Mouse (Mus musculus): ENCODE results near the gene Fbxo46.
"Not testable (repeated sequence)": the region's sequence is repeated elsewhere in the genome, so short reads cannot be mapped to it uniquely, and the experiment has no call there.

The Fbxo46 gene

GRCm38 (mm10) chr7:19119631-19120429 is at the start of gene Fbxo46:
Gene Fbxo46, plus strand, starts transcription at chr7:19119859.
- peak; percentile 89 for DNase-seq (ENCODE audit: low spot score in 2 of 2)

- DNase-seq (ENCODE audit: low spot score in 2 of 2) = not testable (repeated sequence)
These were observed 48.6 kb upstream of the Fbxo46 start for GRCm38 (mm10) chr7:19071024-19071423.

DNA sequence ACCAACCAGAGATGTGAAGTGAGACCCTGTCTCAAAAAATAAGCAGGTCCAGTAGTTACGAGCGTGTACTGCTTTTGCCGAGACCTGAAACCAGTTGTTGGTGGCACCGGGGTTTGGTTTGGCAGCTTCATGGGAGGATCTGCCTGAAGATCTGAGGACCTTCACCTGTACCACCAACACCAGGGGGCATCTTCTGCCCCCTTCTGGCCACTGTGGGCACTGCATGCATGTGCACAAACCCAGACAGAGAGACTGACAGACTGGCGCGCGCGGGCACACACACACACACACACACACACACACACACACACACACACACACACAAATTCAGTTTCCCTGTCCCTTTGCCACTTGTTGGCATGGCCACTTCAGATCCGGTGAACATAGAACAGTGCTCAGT is 46.2 kb upstream of the Fbxo46 start:
- no peak for DNase-seq (ENCODE audit: low spot score in 2 of 2)

DNA sequence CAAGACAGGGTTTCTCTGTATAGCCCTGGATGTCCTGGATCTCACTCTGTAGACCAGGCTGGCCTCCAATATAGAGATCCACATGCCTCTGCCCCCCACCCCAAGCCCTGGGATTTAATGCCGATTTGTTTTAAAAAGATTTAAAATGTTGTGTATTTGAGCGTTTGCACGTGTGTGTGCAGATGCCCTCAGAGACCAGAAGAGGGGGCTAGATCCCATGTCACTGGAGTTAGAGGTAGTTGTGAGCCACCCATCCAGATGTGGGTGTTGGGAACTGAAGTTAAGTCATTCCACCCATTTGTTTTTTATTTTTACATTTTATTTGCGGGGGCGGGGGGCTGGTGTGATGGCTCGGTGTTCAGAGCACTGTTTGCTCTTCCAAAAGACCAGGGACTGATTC is 45.2 kb upstream of the Fbxo46 start:
- no peak for DNase-seq (ENCODE audit: low spot score in 2 of 2)

DNA sequence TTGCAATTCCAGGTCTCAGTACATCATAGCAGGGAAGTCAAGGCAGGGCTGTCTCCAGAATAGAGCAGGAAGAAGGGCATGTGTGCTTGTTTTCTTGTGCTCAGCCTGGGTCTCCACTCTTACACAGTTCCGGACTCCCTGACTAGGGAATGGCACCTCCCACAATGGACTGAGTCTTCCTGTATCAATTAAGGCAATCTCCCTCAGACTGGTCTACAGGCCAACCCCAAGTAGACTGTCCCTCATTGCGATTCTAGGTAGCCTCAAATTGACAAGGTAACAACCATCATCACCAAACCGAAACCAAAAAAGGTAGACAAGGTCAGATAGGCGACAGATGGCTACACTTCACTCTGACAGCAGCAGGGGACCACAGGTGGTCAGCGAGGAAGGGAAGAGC is 44.4 kb upstream of the Fbxo46 start:
- no peak for DNase-seq (ENCODE audit: low spot score in 2 of 2)

GRCm38 (mm10) chr7:19075723-19076585 is 43.7 kb upstream of the Fbxo46 start, which contains the start of gene Dmwd:
Gene Dmwd, plus strand, starts transcription at chr7:19076227.
- DNase-seq (ENCODE audit: low spot score in 2 of 2) = peak; percentile 96

DNA sequence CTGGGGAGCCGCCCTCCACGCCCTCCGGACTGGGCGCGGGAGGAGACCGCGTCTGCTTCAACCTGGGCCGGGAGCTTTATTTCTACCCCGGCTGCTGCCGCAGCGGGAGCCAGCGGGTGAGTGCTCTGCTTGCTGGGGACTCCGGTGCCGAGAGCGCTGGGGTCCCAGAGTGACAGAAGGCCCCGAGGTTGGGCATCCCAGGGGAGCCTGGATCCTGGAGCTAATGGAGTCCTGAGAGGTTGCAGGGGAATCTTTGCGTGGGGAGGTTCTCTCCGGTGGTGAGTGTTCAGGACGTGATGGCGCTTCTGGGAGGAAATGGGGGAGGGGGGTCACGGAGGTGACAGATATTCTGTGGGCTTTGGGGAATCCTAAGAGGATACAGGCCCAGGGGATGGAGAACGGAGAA is 43.1 kb upstream of the Fbxo46 start:
- no peak for DNase-seq (ENCODE audit: low spot score in 2 of 2)

GRCm38 (mm10) chr7:19077761-19078160 is 41.9 kb upstream of the Fbxo46 start:
- DNase-seq (ENCODE audit: low spot score in 2 of 2) = no peak

- no peak for DNase-seq (ENCODE audit: low spot score in 2 of 2)
These were observed 40.9 kb upstream of the Fbxo46 start for GRCm38 (mm10) chr7:19078732-19079131.

- no peak for DNase-seq (ENCODE audit: low spot score in 2 of 2)
These were observed 39.2 kb upstream of the Fbxo46 start for GRCm38 (mm10) chr7:19080451-19080950.

DNA sequence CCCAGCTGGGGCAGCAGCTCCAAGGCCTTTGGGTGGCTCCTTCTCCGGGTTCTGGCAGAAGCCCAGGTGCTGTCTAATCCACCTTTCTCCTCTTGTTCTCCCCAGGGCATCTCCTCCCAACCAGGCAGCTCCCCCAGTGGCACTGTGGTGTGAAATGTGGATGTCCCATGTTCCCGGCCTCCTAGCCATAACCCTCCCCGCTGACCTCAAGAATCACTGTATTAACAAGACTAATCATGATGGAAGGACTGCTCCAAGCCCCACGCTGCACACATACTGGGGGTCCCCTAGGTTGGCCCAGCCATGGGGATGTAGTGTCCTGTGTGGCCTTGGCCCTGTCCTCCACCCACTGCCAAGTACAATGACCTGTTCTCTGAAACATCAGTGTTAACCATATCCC is 37.5 kb upstream of the Fbxo46 start:
- no peak for DNase-seq (ENCODE audit: low spot score in 2 of 2)

GRCm38 (mm10) chr7:19083096-19083495 is 36.6 kb upstream of the Fbxo46 start:
- DNase-seq (ENCODE audit: low spot score in 2 of 2) = no peak

GRCm38 (mm10) chr7:19083701-19084100 is 36.0 kb upstream of the Fbxo46 start, which contains the start of gene Dmpk:
Gene Dmpk, plus strand, starts transcription at chr7:19083849.
- no peak for DNase-seq (ENCODE audit: low spot score in 2 of 2)

GRCm38 (mm10) chr7:19084277-19084771 is 35.3 kb upstream of the Fbxo46 start:
- no peak for DNase-seq (ENCODE audit: low spot score in 2 of 2)

DNA sequence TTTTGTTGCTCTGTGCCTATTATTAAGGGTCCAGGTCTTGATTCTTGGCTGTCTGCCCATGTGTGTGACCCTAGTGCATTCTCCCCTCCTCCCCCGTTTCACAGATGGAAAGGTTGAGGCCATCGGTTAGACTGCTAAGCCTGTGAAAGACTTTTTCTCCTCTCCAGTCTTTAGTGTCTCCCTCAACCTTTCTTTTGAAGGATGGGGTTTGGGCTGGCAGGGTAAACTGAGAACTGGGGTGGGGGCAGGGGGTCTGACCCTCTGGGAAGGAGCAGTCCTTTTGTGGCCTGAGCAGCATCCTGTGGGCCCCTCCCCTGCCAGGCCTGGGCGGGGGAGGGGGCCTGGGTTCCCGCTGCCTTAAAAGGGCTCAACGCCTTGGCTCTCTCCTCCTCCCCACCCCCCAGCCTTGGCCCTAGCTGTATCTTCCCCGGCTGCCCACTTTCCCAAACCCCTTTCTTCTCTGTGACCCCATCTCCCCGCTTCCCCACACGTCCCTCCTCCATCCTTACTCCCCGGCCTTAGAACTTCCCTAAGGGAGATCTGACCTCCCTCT is 34.7 kb upstream of the Fbxo46 start:
- no peak for DNase-seq (ENCODE audit: low spot score in 2 of 2)

GRCm38 (mm10) chr7:19085495-19085894 is 34.2 kb upstream of the Fbxo46 start:
- no peak for DNase-seq (ENCODE audit: low spot score in 2 of 2)

GRCm38 (mm10) chr7:19086042-19086441 is 33.6 kb upstream of the Fbxo46 start:
- DNase-seq (ENCODE audit: low spot score in 2 of 2) = no peak

GRCm38 (mm10) chr7:19086760-19087159 is 32.9 kb upstream of the Fbxo46 start:
- no peak for DNase-seq (ENCODE audit: low spot score in 2 of 2)

GRCm38 (mm10) chr7:19088813-19089212 is 30.8 kb upstream of the Fbxo46 start:
- DNase-seq (ENCODE audit: low spot score in 2 of 2) = no peak

- DNase-seq (ENCODE audit: low spot score in 2 of 2) = no peak
These were observed 27.7 kb upstream of the Fbxo46 start for GRCm38 (mm10) chr7:19091913-19092312.

DNA sequence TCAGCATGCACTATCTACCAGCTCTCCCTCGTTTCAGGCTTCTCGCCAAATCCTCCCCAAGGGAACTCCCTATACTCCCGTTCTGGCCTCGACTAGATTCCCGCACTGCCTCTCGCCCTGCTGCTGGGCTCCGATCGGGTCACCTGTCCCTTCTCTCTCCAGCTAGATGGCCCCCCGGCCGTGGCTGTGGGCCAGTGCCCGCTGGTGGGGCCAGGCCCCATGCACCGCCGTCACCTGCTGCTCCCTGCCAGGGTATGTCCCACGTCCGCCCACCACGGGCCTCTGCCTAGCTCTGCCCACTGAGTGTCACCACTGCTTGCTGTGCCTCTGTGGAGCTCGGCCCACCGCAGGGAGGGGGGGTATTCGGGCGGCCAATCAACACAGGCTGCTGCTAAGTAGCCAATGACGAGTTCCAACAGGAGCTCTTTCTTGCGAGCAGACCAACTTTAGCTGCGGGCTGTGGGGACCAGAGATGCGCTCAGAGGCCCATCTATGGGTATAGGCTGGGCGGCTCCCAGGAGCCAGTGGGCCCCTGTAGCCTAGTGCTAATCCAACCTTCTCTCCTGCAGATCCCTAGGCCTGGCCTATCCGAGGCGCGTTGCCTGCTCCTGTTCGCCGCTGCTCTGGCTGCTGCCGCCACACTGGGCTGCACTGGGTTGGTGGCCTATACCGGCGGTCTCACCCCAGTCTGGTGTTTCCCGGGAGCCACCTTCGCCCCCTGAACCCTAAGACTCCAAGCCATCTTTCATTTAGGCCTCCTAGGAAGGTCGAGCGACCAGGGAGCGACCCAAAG is 27.1 kb upstream of the Fbxo46 start:
- DNase-seq (ENCODE audit: low spot score in 2 of 2) = peak in 1 of 2 experiments; percentile 70

All from urinary bladder, postnatal 4 days (tissue).